Comparison of ENCODE assay signal across 10 mouse cellular contexts in the genomic region with DNA sequence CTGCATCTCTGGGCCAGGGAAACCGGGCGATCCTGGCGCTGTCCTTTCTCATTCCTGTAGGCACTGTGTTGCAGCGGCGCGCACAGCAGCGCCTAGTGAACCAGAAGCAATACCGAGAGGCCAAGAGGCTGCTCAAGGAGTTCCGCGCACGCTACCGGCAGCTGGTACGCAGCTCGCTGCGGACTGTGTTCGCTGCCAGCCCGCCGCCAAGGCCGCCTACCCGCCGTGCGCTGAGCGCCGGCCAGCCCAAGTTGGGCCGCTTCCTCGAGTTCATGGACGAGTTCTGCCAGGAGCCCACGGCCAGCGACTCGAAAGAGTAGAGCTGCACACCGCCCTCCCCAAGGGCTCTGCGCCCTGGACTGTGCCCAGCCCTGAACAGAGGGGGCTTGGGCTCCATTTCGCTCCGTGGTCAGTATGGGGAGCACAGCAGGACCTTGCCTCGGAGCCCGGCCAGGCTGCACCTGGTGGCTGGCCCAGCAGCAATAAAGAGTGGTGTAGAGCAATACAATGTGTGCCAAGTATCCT. TPM values are rescaled to one million over a fixed set of nuclear protein-coding genes. Genes with fewer than 3 reads are reported as not detected.
DNase-seq lines count a peak whose midpoint lies in the region; ATAC-seq and TF ChIP-seq lines count a peak whose summit lies in the region.
"Had no signal": no experiment of that assay in that cellular context is flagged by ENCODE, and none has a peak within 500 bp of the region (broad histone marks: within the 10 kb centered on the region; RNA-seq: fewer than 3 reads in every experiment).

No protein-coding gene starts in this region.

- H3K36me3 ChIP-seq in thymus, adult 2 months (ENCODE audit: control insufficient read depth, insufficient read depth, low read length): no peaks in the 10 kb centered on the region
- H3K36me3 ChIP-seq in embryonic facial prominence, embryonic 10.5 days (replicated peaks): peaks cover 18% of the 10 kb centered on the region
- peaks cover 2% of the 10 kb centered on the region; the same call in 1 of the 2 replicates for H3K36me3 ChIP-seq in heart, embryonic 16.5 days (ENCODE audit: control insufficient read depth, insufficient read depth)
- H3K36me3 ChIP-seq in liver, postnatal 0 days (replicated peaks; ENCODE audit: insufficient read depth, low read length): no peaks in the 10 kb centered on the region
- H3K36me3 ChIP-seq in neural tube, embryonic 14.5 days (ENCODE audit: control insufficient read depth, insufficient read depth, low read length): 0 out of 2 replicates have a peak, but pooled peaks cover 3% of the 10 kb centered on the region

- TF ChIP-seq EP300 in liver, postnatal 0 days (IDR thresholded peaks at IDR 0.05; ENCODE audit: low read depth): no peak

- TF ChIP-seq CTCF in thymus, adult 2 months (IDR thresholded peaks at IDR 0.05; ENCODE audit: borderline replicate concordance, control insufficient read depth, extremely low read depth, insufficient read depth, low read length, poor library complexity): no peak; the same call in 1 of the 2 replicates
- TF ChIP-seq CTCF in liver, postnatal 0 days (IDR thresholded peaks at IDR 0.05; ENCODE audit: low read depth): no peak

- H3K4me2 ChIP-seq in heart, embryonic 16.5 days (ENCODE audit: low read depth, low read length): peak overlapping the region; percentile 84
- peak overlapping the region; percentile 64 for H3K4me2 ChIP-seq in liver, postnatal 0 days (ENCODE audit: low read depth, low read length)
- peak overlapping the region; percentile 63 for H3K4me2 ChIP-seq in neural tube, embryonic 14.5 days (ENCODE audit: low read depth, low read length)

- peaks cover 71% of the 10 kb centered on the region for H3K4me1 ChIP-seq in thymus, adult 2 months (replicated peaks; ENCODE audit: control insufficient read depth, insufficient read depth, low read length)
- peaks cover 21% of the 10 kb centered on the region for H3K4me1 ChIP-seq in embryonic facial prominence, embryonic 10.5 days
- peaks cover 10% of the 10 kb centered on the region for H3K4me1 ChIP-seq in heart, embryonic 16.5 days (ENCODE audit: control insufficient read depth, insufficient read depth, low read length)
- peaks cover 13% of the 10 kb centered on the region for H3K4me1 ChIP-seq in liver, postnatal 0 days (ENCODE audit: insufficient read depth)
- peaks cover 13% of the 10 kb centered on the region for H3K4me1 ChIP-seq in neural tube, embryonic 14.5 days (ENCODE audit: control insufficient read depth, insufficient read depth, low read length)

- ATAC-seq in heart, embryonic 16.5 days (replicated peaks; ENCODE audit: extremely low read depth, insufficient read depth, low FRiP score): 0 out of 2 replicates have a peak, but pooled peaks have one; percentile 13
- peak; percentile 31; the same call in 1 of the 2 replicates for ATAC-seq in liver, postnatal 0 days
- peak; percentile 54; the same call in 1 of the 2 replicates for ATAC-seq in neural tube, embryonic 14.5 days (ENCODE audit: low read depth)
- ATAC-seq: Patski had no signal

- no peaks in the 10 kb centered on the region for H3K27me3 ChIP-seq in thymus, adult 2 months (ENCODE audit: control insufficient read depth, insufficient read depth, low read length)
- H3K27me3 ChIP-seq in embryonic facial prominence, embryonic 10.5 days (replicated peaks; ENCODE audit: low read depth, poor library complexity, severe bottlenecking): peaks cover 52% of the 10 kb centered on the region
- 0 out of 2 replicates have a peak, but pooled peaks cover 9% of the 10 kb centered on the region for H3K27me3 ChIP-seq in heart, embryonic 16.5 days (ENCODE audit: control insufficient read depth, insufficient read depth, low read length)
- H3K27me3 ChIP-seq in liver, postnatal 0 days (ENCODE audit: insufficient read depth, low read length): peaks cover 17% of the 10 kb centered on the region
- H3K27me3 ChIP-seq in neural tube, embryonic 14.5 days (ENCODE audit: control insufficient read depth, insufficient read depth, low read length): no peaks in the 10 kb centered on the region
- H3K27me3 ChIP-seq: Patski had no signal

- 4% methylated on average over 36 of the region's 36 CpGs for WGBS in thymus, adult 2 months
- WGBS in embryonic facial prominence, embryonic 10.5 days: 1% methylated on average over 36 of the region's 36 CpGs
- WGBS in heart, embryonic 16.5 days: 3% methylated on average over 36 of the region's 36 CpGs
- 3% methylated on average over 34 of the region's 36 CpGs for WGBS in liver, postnatal 0 days (ENCODE audit: insufficient replicate concordance)
- WGBS in neural tube, embryonic 14.5 days: 0% methylated on average over 36 of the region's 36 CpGs

- no peaks in the 10 kb centered on the region for H3K9me3 ChIP-seq in embryonic facial prominence, embryonic 10.5 days
- H3K9me3 ChIP-seq in heart, embryonic 16.5 days (replicated peaks; ENCODE audit: control insufficient read depth, low read length): no peaks in the 10 kb centered on the region
- H3K9me3 ChIP-seq in liver, postnatal 0 days (ENCODE audit: low read length): no peaks in the 10 kb centered on the region
- no peaks in the 10 kb centered on the region for H3K9me3 ChIP-seq in neural tube, embryonic 14.5 days (ENCODE audit: control insufficient read depth, low read length)

- TF ChIP-seq POLR2A in thymus, adult 2 months (IDR thresholded peaks at IDR 0.05; ENCODE audit: control insufficient read depth, extremely low read depth, insufficient read depth, low read length, poor library complexity): peak; percentile 29; the same call in 1 of the 2 replicates

- peak; percentile 51 for DNase-seq in thymus, adult 2 months
- DNase-seq in thymus, postnatal 25 days: no peak
- DNase-seq in embryonic facial prominence, embryonic 10.5 days (ENCODE audit: low spot score): peak; percentile 52
- peak; percentile 39 for DNase-seq in kidney, postnatal 14 days
- no peak for DNase-seq in liver, postnatal 0 days
- no peak for DNase-seq in natural killer cell, adult 2 months (ENCODE audit: low spot score in 2 of 2)

- peak overlapping the region; percentile 54 for H3K4me3 ChIP-seq in thymus, adult 2 months (ENCODE audit: control insufficient read depth, insufficient read depth, low read length)
- peak overlapping the region; percentile 53 for H3K4me3 ChIP-seq in embryonic facial prominence, embryonic 10.5 days
- H3K4me3 ChIP-seq in heart, embryonic 16.5 days (ENCODE audit: low read length): peak overlapping the region; percentile 54
- H3K4me3 ChIP-seq in liver, postnatal 0 days (ENCODE audit: low read depth, low read length): peak overlapping the region; percentile 39
- peak overlapping the region; percentile 27 for H3K4me3 ChIP-seq in neural tube, embryonic 14.5 days (ENCODE audit: low read depth, low read length)

- H3K9ac ChIP-seq in heart, embryonic 16.5 days (ENCODE audit: low read length): peak overlapping the region; percentile 67
- H3K9ac ChIP-seq in liver, postnatal 0 days (replicated peaks): peak overlapping the region; percentile 38
- H3K9ac ChIP-seq in neural tube, embryonic 14.5 days (replicated peaks; ENCODE audit: low read depth, low read length): 0 out of 2 replicates have a peak overlapping the region, but pooled peaks have one; percentile 28

- H3K27ac ChIP-seq in thymus, adult 2 months (ENCODE audit: control insufficient read depth, insufficient read depth, low read length): peak overlapping the region; percentile 16
- 0 out of 2 replicates have a peak overlapping the region, but pooled peaks have one; percentile 12 for H3K27ac ChIP-seq in embryonic facial prominence, embryonic 10.5 days (replicated peaks)
- H3K27ac ChIP-seq in heart, embryonic 16.5 days (ENCODE audit: low read length): no peak overlapping the region
- no peak overlapping the region for H3K27ac ChIP-seq in liver, postnatal 0 days (ENCODE audit: low read depth)
- no peak overlapping the region for H3K27ac ChIP-seq in neural tube, embryonic 14.5 days (ENCODE audit: low read depth, low read length)
- H3K27ac ChIP-seq: macrophage had no signal

RNA-seq across cellular contexts. Expression of a gene that starts 54.1 kb away (rescaled TPM):
- 83.7 and 91.7 TPM in 2 replicates for polyA plus RNA-seq in thymus, adult 2 months (2012; rRNA removed)
- polyA plus RNA-seq in embryonic facial prominence, embryonic 10.5 days (2016; fragmentation: Nextera tagmentation; extraction: Ambion mirVana): 357 and 358 TPM in 2 replicates
- polyA plus RNA-seq in heart, embryonic 16.5 days (2015; fragmentation: Nextera tagmentation; extraction: Ambion mirVana): 180 and 224 TPM in 2 replicates
- 156 and 165 TPM in 2 replicates for polyA plus RNA-seq in liver, postnatal 0 days (2015; fragmentation: Nextera tagmentation; extraction: Ambion mirVana)
- polyA plus RNA-seq in neural tube, embryonic 14.5 days (2014; fragmentation: Nextera tagmentation; extraction: Ambion mirVana): 245 and 262 TPM in 2 replicates

RNA-seq across cellular contexts. Expression of a gene that starts 58.5 kb away (rescaled TPM):
- polyA plus RNA-seq in thymus, adult 2 months (2012; rRNA removed): 26.0 and 36.9 TPM in 2 replicates
- polyA plus RNA-seq in embryonic facial prominence, embryonic 10.5 days (2016; fragmentation: Nextera tagmentation; extraction: Ambion mirVana): 0.46 and 0.85 TPM in 2 replicates
- polyA plus RNA-seq in heart, embryonic 16.5 days (2015; fragmentation: Nextera tagmentation; extraction: Ambion mirVana): 0.12 and 0.46 TPM in 2 replicates
- 0.04 and 0.07 TPM in 2 replicates for polyA plus RNA-seq in liver, postnatal 0 days (2015; fragmentation: Nextera tagmentation; extraction: Ambion mirVana)
- 0.67 and 0.84 TPM in 2 replicates for polyA plus RNA-seq in neural tube, embryonic 14.5 days (2014; fragmentation: Nextera tagmentation; extraction: Ambion mirVana)

Comparison
In these comparisons a context has a peak if more than half of its experiments do, and no peak if none do; other contexts are left out.
1. DNase-seq: peak in thymus, adult 2 months (single experiment), embryonic facial prominence, embryonic 10.5 days (single experiment) and kidney, postnatal 14 days (single experiment); none in thymus, postnatal 25 days (single experiment), liver, postnatal 0 days (single experiment) and natural killer cell, adult 2 months (0 of 2).
2. H3K27ac ChIP-seq: peak in thymus, adult 2 months (single experiment) and embryonic facial prominence, embryonic 10.5 days (single experiment); none in heart, embryonic 16.5 days (single experiment), liver, postnatal 0 days (single experiment) and neural tube, embryonic 14.5 days (single experiment).
3. RNA of a gene that starts 58.5 kb away (polyA plus RNA-seq): 26.0 to 36.9 TPM in thymus, adult 2 months; 0.67 to 0.84 TPM in neural tube, embryonic 14.5 days, 0.46 to 0.85 TPM in embryonic facial prominence, embryonic 10.5 days, 0.12 to 0.46 TPM in heart, embryonic 16.5 days and 0.04 to 0.07 TPM in liver, postnatal 0 days; every median in the first group is over 10 times any median in the second.
4. Peak in every context shown above with its lines, with median percentiles within 50 percentile points of each other: H3K4me3 ChIP-seq, ATAC-seq, H3K4me2 ChIP-seq and H3K9ac ChIP-seq.